Mouse (Mus musculus): ENCODE data around the gene Fam20b.

Fam20b gene

DNA sequence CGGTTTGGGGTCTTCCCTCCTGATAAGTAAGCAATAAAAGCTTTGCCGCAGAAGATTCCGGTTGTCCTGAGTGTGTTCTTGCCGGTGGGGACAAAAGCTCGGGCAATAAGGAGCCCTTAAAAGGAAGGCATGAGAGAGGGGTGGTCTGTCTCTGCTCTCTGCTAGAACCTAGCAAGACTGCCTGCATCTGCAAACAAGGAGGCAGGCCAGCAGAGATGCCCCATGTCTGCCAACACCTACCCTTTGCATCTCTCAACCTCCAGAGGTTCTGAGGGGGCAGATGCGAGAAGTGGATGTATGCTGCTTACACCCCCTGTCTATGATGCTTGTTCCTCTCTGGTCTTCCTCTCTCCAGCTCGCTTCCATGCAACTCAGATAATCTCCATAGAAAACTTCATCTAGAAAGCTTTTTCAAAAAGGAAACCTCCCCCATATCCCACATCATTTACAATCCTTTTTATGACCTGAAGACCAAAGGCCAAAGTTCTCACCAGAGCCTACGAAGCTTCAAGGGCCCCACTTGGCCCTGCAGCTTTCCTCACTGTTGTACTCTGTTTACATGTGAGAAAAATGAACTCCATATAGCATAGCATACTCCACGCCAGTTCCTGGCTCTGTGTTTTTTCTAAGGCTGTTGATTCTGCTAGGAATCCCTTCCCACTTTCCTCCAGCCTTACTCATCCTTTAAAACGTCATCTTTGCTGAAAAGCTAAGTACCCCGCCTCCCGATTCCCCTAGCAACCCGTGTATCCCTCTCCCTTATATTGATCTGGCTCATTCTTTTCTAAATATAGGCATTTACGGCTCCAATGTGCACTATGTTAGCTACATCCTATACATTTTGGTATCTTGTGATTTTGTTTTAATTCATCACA lies 8.6 kb upstream of the Fam20b start:
- no peak for DNase-seq (ENCODE audit: low spot score in 2 of 2)

- peak in 1 of 2 experiments; percentile 26 for DNase-seq (ENCODE audit: low spot score in 2 of 2)
These were observed 3.2 kb upstream of the Fam20b start for GRCm38 (mm10) chr1:156722089-156722488.

DNA sequence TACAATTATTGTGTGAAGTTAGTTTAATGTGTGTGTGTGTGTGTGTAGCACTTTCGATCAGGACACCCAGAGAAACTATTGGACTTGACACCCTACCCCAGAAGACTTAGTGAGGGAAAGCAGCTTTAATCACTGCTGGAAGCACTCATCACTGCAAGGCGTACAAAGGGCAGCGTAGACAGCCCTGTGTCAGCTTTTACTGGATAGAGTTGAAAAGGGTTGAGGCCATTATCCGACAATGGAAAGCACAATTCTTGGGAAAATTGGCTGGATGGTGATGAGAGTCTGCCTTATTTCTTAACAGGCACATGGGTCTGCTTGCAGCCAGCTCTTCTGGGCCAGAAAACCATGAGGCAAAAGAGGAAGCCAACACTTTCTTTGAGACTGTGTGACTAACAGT lies 1.2 kb upstream of the Fam20b start:
- no peak for DNase-seq (ENCODE audit: low spot score in 2 of 2)

DNA sequence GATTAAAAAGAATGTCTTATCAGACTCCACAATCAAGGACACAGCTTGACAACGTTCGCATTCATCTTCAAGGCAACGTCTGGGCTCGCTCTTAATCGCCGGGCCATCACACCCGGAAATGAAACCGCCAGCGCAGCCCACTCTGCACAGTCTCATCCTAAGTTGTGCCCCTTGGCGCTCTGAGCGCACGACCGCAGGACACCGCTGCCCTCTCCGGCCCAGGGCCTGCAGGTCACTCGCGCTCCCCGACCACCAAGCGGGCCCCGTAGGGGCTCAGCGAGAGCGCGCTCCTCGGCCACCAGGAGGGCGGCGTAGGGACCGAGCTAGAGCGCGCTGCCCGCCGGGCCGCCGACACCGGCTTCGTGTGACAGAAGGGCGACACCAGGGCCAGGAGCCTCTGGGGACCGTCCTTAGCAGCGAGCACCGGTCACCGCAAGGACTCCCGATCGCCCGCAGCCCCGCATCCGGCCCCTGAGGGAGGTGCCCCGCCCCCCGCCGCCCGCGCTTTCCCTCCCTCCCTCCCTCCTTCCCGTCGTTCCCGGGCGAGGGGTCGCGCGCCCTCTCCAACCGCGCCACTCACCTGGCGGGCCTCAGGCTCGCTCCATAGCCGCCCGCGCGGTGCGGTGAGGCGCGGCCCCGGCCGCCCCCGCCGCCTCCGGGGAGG lies 468 bp downstream of the Fam20b start:
- peak; percentile 75 for DNase-seq (ENCODE audit: low spot score in 2 of 2)

DNA sequence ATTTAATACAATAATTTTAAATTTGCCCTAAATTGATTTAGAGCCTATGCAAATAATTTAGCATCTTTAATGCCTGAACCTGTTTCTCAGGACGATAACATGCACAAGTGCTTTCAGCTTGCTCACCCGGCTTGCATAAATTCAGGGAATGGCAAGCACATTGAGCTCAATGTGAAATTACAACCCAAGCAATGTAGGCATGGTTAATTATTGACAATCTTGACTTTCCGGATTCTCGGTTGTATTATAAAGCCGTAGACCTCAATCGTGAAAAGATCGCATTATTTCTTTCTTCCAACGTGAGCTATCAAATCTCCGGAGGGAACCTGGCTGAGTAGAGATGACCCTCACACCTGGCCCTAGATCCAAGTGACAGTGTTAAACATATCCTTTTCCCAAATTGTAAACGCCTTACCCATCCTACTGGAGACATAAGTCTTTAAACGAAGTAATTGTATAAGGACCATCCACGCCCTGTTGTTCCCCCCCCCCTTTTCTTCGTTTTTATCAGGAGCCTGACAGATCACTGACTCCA lies 1.1 kb downstream of the Fam20b start:
- no peak for DNase-seq (ENCODE audit: low spot score in 2 of 2)

DNA sequence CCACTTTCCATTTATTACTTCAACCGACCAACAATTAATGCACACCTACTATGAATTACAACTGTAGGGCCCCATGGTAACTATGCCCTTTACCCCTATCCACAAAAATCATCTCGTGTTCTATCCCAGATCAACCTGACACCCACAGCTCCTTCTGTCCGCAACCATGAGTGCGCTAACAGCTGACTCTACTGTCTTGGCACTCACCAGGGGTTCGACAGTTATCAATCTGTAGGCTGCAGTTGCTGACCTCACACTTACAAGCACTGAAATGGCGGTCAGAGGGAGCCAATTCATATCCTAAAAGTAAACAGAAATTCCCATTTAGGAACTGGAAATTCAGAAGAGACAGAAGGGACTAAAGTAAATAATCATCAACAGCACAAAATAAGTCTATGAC lies 2.2 kb downstream of the Fam20b start:
- no peak for DNase-seq (ENCODE audit: low spot score in 2 of 2)

GRCm38 (mm10) chr1:156710472-156711098 lies 8.3 kb downstream of the Fam20b start:
- DNase-seq (ENCODE audit: low spot score in 2 of 2) = no peak

DNA sequence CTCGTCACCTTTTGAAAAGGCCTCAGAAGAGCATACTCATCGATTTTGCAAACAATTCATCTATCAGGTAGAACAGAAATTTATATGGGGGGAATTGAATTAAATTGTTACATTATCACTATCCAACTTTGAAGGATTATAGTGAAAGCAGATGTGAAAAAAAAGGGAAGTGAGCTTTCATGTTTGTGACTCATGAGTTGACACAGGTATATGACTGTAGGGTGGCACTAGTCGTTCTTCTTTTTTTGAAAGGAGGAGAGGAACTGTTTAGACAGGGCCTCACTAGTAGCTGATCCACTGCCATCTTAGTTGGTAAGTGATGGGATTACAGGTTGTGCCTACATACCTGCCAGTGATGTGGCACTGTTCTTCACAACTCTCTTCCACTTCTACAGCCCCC lies 10.2 kb downstream of the Fam20b start:
- no peak for DNase-seq (ENCODE audit: low spot score in 2 of 2)

GRCm38 (mm10) chr1:156705696-156706285 lies 13.1 kb downstream of the Fam20b start:
- DNase-seq (ENCODE audit: low spot score in 2 of 2) = no peak

DNA sequence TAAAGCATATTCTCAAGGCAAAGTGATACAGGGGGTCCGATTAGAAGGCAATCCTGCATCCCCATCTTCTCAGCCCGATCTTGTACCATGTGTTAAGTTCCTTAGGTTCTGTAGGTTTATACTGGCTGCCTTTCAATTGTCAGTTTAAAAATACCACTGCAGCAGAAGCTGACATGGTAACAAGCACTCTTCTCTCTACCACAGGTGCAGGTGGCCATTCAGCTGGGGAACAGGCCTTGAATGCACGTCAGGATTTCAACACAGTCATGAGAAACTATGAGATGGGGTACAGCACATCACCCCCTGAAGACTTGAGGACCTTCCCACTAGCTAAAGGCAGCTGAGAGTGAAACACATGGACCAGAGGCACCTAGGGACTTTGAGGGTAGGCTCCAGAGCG lies 15.4 kb downstream of the Fam20b start:
- no peak for DNase-seq (ENCODE audit: low spot score in 2 of 2)

DNA sequence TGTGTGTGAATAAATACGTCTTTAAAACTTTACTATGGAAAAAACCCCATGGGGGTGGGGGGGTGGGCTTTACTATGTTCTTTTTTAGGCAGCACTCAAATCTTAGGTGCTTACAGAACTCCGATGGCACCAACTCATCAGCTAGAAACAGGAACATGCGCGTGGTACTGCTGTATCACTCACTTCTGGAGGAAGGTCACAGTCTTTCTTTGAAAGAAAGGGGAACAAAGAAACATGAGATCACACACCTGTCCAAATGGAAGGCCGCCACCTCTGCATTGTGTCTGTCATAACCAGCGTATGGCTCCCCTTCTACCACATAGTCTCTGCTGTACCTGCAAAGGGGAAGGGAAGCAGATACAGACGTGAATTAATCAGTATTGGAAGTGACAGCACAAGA lies 16.7 kb downstream of the Fam20b start:
- DNase-seq (ENCODE audit: low spot score in 2 of 2) = no peak

DNA sequence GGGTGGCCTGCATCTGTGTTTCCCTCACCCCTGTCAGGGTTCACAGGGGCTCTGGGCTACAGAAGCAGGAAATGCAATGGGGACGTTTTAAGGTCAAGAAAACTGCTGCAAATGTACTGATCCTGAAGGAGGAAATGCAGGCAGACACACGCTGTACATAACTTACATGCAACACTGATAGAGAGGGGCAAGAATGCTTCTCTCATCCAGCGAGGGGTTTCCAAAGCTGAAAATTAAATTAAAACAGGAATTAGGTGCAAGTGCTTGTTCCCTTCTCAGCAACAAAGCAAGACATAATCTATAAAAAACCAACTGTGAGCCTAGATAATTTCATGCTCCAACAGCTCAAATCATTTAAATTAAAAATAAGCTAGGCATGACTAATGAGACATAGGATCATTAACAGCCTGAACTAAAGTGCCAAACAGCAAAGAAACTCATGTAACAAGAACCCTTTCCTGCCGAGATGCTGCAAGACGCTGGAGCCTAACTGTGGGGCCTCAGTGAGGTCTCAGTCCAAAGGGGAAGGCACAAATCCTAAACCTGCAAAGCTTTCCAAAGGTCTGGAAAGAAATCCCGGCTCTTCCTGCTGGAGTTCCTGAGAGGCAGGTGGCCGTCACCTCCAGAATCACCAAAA lies 32.7 kb downstream of the Fam20b start:
- no peak for DNase-seq (ENCODE audit: low spot score in 2 of 2)

DNA sequence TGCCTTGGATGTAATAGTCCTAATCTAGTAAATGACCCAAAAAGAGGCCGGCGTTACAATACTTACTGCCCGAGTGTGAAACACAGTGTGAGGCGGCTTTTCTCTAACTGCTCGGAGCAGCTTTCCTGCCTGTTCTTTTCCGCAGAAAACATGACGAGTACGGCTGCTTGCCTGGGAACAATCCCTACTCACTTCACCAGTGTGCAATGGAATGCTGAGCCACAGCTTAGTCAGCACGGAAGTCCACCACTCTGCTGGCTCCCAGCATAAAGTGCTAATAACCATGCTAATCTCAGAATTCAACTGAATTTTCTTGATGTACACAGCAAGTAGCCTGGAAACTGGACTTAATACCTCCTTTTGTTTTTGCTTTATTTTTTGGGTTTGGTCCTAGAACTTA lies 39.3 kb downstream of the Fam20b start:
- no peak for DNase-seq (ENCODE audit: low spot score in 2 of 2)

DNA sequence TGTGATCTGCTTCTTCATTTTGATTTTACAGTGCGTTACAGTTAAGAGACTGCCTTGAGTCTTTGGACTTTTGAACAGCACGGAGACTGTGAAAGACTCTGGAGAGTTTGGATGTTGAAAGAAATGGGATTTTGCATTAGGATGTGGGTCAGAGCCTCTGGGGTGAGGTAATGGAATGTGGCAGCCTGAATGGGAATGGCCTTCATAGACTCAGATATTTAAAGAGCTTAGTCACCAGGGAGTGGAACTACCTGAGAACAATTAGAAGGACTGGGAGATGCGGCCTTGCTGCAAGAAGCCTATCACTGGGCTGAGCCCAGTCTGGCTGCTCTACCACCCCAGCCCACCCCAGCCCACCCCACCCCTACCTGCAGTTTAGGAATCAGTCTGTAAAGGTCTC lies 41.7 kb downstream of the Fam20b start:
- no peak for DNase-seq (ENCODE audit: low spot score in 2 of 2)

DNA sequence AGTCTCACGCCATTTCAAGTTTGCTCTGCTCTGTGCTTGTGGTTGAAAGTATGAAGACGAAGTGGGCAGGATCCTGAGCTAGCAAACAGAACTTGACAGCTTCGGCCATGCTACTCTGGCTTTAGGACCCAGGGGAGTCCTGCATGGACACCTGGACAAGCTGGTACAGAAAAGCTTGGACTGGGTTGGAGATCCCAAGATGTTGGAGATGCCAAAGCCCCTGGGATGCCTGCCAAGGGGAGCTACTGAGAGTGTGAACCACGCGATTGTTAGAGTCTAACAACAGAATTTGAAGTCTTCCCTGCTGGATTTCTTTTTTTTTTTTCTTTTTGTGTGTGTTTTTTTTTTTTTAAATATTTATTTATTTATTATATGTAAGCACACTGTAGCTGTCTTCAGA lies 42.3 kb downstream of the Fam20b start:
- DNase-seq (ENCODE audit: low spot score in 2 of 2) = no peak

GRCm38 (mm10) chr1:156676171-156676570 lies 42.7 kb downstream of the Fam20b start:
- DNase-seq (ENCODE audit: low spot score in 2 of 2) = peak; percentile 43 to 69

GRCm38 (mm10) chr1:156674195-156675000 lies 44.5 kb downstream of the Fam20b start, which contains the start of gene Tor3a:
Tor3a (minus strand) TSS chr1:156674356.
- peak; percentile 58 to 76 for DNase-seq (ENCODE audit: low spot score in 2 of 2)

DNA sequence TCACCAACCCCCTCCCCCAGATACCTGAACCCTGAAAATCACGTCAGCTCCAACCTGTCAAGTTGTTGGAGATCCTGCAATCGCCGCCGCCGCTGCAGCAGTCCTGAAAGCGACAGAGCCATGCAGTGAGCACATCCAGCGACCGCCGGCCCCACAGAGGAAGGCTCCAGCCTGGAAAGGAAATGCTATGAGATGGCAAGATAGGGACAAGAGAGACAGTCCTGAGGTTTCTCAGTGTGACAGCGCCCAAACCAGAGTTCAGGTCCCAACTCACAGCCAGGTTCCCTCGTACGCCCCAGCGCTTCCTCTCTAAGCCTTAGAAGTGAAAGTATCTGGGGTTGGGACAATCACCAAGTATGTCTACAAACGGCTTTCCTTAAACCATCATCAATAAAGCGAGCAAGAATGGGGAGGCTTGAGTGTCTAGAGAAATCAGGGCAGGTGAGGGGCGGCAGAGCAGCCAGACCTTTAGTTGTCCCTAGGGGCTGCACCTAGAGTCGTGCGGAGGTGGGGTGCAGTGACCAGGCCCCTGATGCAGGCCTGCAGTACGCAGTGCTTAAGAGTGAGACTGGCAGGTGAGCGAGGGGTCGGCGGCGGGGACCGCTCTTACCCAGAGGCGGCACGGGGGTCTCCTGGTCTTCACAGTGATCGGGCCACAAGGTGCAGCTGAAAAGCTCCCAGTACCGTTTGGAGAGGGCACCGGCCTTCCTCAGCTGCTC lies 45.3 kb downstream of the Fam20b start:
- peak; percentile 50 for DNase-seq (ENCODE audit: low spot score in 2 of 2)

DNA sequence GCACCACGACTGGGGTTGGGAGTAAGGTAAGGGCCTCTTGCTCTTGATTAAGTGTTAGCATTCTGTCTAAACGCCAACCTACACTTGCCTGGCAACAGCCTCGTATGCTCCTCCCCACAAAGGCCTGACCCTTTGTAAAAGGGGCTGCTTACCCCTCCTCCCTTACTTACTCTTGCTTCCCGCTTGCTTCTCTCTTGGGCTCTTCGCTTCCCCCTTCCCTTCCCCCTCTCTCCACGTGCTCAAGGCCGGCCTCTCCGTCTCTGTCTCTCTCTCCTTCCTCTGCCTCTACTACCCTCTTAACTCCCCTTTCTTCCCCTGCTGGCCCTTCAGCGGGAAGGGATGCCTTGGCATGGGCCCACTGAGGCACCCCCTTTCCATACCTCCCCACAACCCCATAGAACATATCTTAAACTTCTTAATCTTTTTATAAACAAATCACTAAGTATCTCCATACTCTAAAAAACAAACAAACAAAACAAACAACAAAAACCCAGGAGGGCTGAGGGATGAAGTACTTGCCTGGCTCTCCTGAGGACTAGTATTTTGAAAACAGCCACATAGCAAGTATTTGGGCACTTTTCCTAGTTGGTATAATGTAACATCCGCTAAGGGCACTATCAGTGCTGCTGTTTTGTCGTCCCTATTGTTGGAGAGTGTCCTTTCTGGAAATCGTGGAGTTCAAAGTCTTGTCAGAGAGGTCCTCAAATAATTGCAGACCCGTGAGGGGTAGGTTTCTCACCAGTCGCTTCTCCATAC lies 46.0 kb downstream of the Fam20b start:
- peak in 1 of 2 experiments; percentile 29 for DNase-seq (ENCODE audit: low spot score in 2 of 2)
